Comparison of ENCODE assay signal across 20 mouse cellular contexts in genomic region chr1:61698462-61699218, GRCm38 (mm10).
DNase-seq lines count a peak whose midpoint lies in the region; ATAC-seq and TF ChIP-seq lines count a peak whose summit lies in the region.
"Had no signal": no experiment of that assay in that cellular context is flagged by ENCODE, and none has a peak within 500 bp of the region (broad histone marks: within the 10 kb centered on the region; RNA-seq: fewer than 3 reads in every experiment).

No protein-coding gene starts in this region.

- WGBS in limb, embryonic 11.5 days = 48% methylated on average over 10 of the region's 10 CpGs

- H3K4me3 ChIP-seq in megakaryocyte, embryonic 14.5 days (replicated peaks) = peak overlapping the region; percentile 69
- H3K4me3 ChIP-seq in CH12.LX (replicated peaks in 1 of 3; ENCODE audit: low read depth in 2 of 3, low read length in 2 of 3, poor library complexity in 1 of 3) = no peak overlapping the region
- H3K4me3 ChIP-seq in limb, embryonic 11.5 days (ENCODE audit: low read depth, low read length) = no peak overlapping the region
- H3K4me3 ChIP-seq: embryonic facial prominence, embryonic 15.5 days; erythroblast, embryonic 14.5 days; forebrain, embryonic 15.5 days; gastrocnemius, adult 2 months; heart, embryonic 12.5 days; hindbrain, embryonic 10.5 days had no signal

- H3K9ac ChIP-seq in CH12.LX (ENCODE audit: insufficient read depth, low read depth) = no peak overlapping the region
- H3K9ac ChIP-seq in limb, embryonic 11.5 days (ENCODE audit: low read length) = no peak overlapping the region
- H3K9ac ChIP-seq: embryonic facial prominence, embryonic 15.5 days; forebrain, embryonic 15.5 days; heart, embryonic 12.5 days; hindbrain, embryonic 14.5 days had no signal

- no peak for ATAC-seq in megakaryocyte, adult 5-6 weeks (ENCODE audit: poor library complexity, severe bottlenecking)
- ATAC-seq in limb, embryonic 11.5 days (ENCODE audit: insufficient number of reproducible peaks, low FRiP score, low TSS enrichment, low read depth) = no peak
- ATAC-seq: forebrain, embryonic 15.5 days had no signal

- in situ Hi-C loops in CH12.LX (cut with MboI; ENCODE audit: low pct_ligation_motif_present, low pct_unique_long_range_greater_than_20kb, low sequenced_read_pairs) = no loop called here

- TF ChIP-seq CTCF in CH12.LX (conservative IDR thresholded peaks at IDR 0.05 in 1 of 2, IDR thresholded peaks at IDR 0.05 in 1 of 2; ENCODE audit: low read depth in 2 of 2, low read length in 2 of 2) = no peak

- TF ChIP-seq RAD21 in CH12.LX (IDR thresholded peaks at IDR 0.05; ENCODE audit: low read depth, low read length) = no peak

- H3K4me1 ChIP-seq in megakaryocyte, embryonic 14.5 days = peaks cover 79% of the 10 kb centered on the region
- peaks cover 4 to 23% of the 10 kb centered on the region in 2 experiments; a peak in 3 of 4 replicates for H3K4me1 ChIP-seq in CH12.LX (ENCODE audit: control insufficient read depth in 1 of 2, insufficient read depth in 2 of 2)
- H3K4me1 ChIP-seq in limb, embryonic 11.5 days (ENCODE audit: control insufficient read depth, insufficient read depth, low read length) = no peaks in the 10 kb centered on the region
- H3K4me1 ChIP-seq: embryonic facial prominence, embryonic 15.5 days; forebrain, embryonic 15.5 days; heart, embryonic 12.5 days; hindbrain, embryonic 10.5 days had no signal

- no peak overlapping the region for H3K4me2 ChIP-seq in CH12.LX (ENCODE audit: insufficient read depth, low read depth, poor library complexity, severe bottlenecking)
- H3K4me2 ChIP-seq in limb, embryonic 11.5 days (ENCODE audit: low read depth, severe bottlenecking) = no peak overlapping the region
- H3K4me2 ChIP-seq: embryonic facial prominence, embryonic 15.5 days; forebrain, embryonic 15.5 days; heart, embryonic 12.5 days; hindbrain, embryonic 14.5 days had no signal

- no peak for TF ChIP-seq POLR2A in CH12.LX (IDR thresholded peaks at IDR 0.05; ENCODE audit: low read depth, low read length)

- H3K79me2 ChIP-seq in CH12.LX (replicated peaks; ENCODE audit: control insufficient read depth, extremely low read depth, insufficient read depth, poor library complexity, severe bottlenecking) = no peaks in the 10 kb centered on the region

- DNase-seq in CH12.LX (ENCODE audit: extremely low read depth) = peak; percentile 70
- DNase-seq in limb, embryonic 11.5 days (ENCODE audit: low spot score) = peak; percentile 44
- peak; percentile 33 for DNase-seq in splenic B cell, adult 2 months (ENCODE audit: low read depth, low spot score)
- no peak for DNase-seq in kidney, adult 9 months
- DNase-seq in right cerebral cortex, postnatal 4 days = no peak
- DNase-seq: adrenal gland, adult 2 months; adrenal gland, postnatal 25 days; cerebellum, adult 18-20 months; cerebellum, postnatal 14 days; embryo, embryonic 11 days; gastrocnemius, adult 2 months; gastrocnemius, postnatal 25 days had no signal

- H3K27me3 ChIP-seq in megakaryocyte, embryonic 14.5 days (replicated peaks) = no peaks in the 10 kb centered on the region
- H3K27me3 ChIP-seq in CH12.LX (replicated peaks) = no peaks in the 10 kb centered on the region
- no peaks in the 10 kb centered on the region for H3K27me3 ChIP-seq in limb, embryonic 11.5 days (ENCODE audit: control insufficient read depth, insufficient read depth, low read length)
- H3K27me3 ChIP-seq in splenic B cell, adult 2 months (ENCODE audit: control insufficient read depth, insufficient read depth, low read length, poor library complexity, severe bottlenecking) = no peaks in the 10 kb centered on the region
- H3K27me3 ChIP-seq: embryonic facial prominence, embryonic 15.5 days; forebrain, embryonic 15.5 days; heart, embryonic 12.5 days had no signal

- dilution Hi-C loops in CH12.LX (cut with MboI; ENCODE audit: extremely low pct_ligation_motif_present, extremely low pct_unique_long_range_greater_than_20kb, low sequenced_read_pairs) = no loop called here

- peak; percentile 61; the same call in 1 of the 2 replicates for TF ChIP-seq EP300 in CH12.LX (IDR thresholded peaks at IDR 0.05; ENCODE audit: low read length)

- H3K36me3 ChIP-seq in megakaryocyte, embryonic 14.5 days (replicated peaks; ENCODE audit: low read length) = no peaks in the 10 kb centered on the region
- no peaks in the 10 kb centered on the region for H3K36me3 ChIP-seq in CH12.LX (replicated peaks in 1 of 2; ENCODE audit: control insufficient read depth in 1 of 2, insufficient read depth in 1 of 2, low read length in 1 of 2)
- no peaks in the 10 kb centered on the region for H3K36me3 ChIP-seq in limb, embryonic 11.5 days (ENCODE audit: control insufficient read depth, insufficient read depth, low read length)
- H3K36me3 ChIP-seq in splenic B cell, adult 2 months (ENCODE audit: control insufficient read depth, insufficient read depth, low read length, poor library complexity, severe bottlenecking) = no peaks in the 10 kb centered on the region
- H3K36me3 ChIP-seq: embryonic facial prominence, embryonic 15.5 days; forebrain, embryonic 15.5 days; heart, embryonic 12.5 days; hindbrain, embryonic 10.5 days had no signal

- no peaks in the 10 kb centered on the region; the same call in 1 of the 2 replicates for H3K9me3 ChIP-seq in megakaryocyte, embryonic 14.5 days
- no peaks in the 10 kb centered on the region for H3K9me3 ChIP-seq in CH12.LX (replicated peaks; ENCODE audit: low read length)
- no peaks in the 10 kb centered on the region for H3K9me3 ChIP-seq in limb, embryonic 11.5 days (ENCODE audit: control insufficient read depth, low read length)
- H3K9me3 ChIP-seq: embryonic facial prominence, embryonic 15.5 days; forebrain, embryonic 15.5 days; heart, embryonic 12.5 days; hindbrain, embryonic 10.5 days had no signal

- H3K27ac ChIP-seq in CH12.LX (ENCODE audit: insufficient read depth, low read depth) = no peak overlapping the region
- H3K27ac ChIP-seq in limb, embryonic 11.5 days (replicated peaks; ENCODE audit: low read depth, low read length) = no peak overlapping the region
- H3K27ac ChIP-seq: embryonic facial prominence, embryonic 15.5 days; forebrain, embryonic 15.5 days; gastrocnemius, adult 2 months; hindbrain, embryonic 10.5 days; hindbrain, embryonic 14.5 days had no signal

TF ChIP-seq in CH12.LX, 34 proteins besides CTCF, POLR2A, EP300 and RAD21:
- no peak for TF ChIP-seq JUN (IDR thresholded peaks at IDR 0.05; ENCODE audit: insufficient read depth, low read depth, low read length)
- TF ChIP-seq IRF4 (IDR thresholded peaks at IDR 0.05; ENCODE audit: low read depth, low read length) = peak; percentile 68
- peak; percentile 37; the same call in 1 of the 2 replicates for TF ChIP-seq BHLHE40 (IDR thresholded peaks at IDR 0.05; ENCODE audit: low read depth, low read length)
- TF ChIP-seq MYC (IDR thresholded peaks at IDR 0.05; ENCODE audit: low read depth, low read length) = peak; percentile 50; the same call in 1 of the 2 replicates
- TF ChIP-seq MAX (IDR thresholded peaks at IDR 0.05; ENCODE audit: low read length) = peak; percentile 35; the same call in 1 of the 2 replicates

Comparison
In these comparisons a context has a peak if more than half of its experiments do, and no peak if none do; other contexts are left out.
1. DNase-seq: peak in CH12.LX (single experiment), limb, embryonic 11.5 days (single experiment) and splenic B cell, adult 2 months (single experiment); none in kidney, adult 9 months (single experiment) and right cerebral cortex, postnatal 4 days (single experiment).